Mouse (Mus musculus) limb, embryonic 15.5 days (tissue): ENCODE results near the gene Brd9. TPM values are rescaled to one million over a fixed set of nuclear protein-coding genes. Genes with fewer than 3 reads are reported as not detected.
"Not testable (repeated sequence)": the region's sequence is repeated elsewhere in the genome, so short reads cannot be mapped to it uniquely, and the experiment has no call there.

ENCODE experiments used
- ATAC-seq: fragments of 200-750 bp; cut with Nextera tagmentation; 2 replicates; pipeline ENCODE4 v1.8.0; 2017; ENCODE audit warnings: low read depth, moderate TSS enrichment; ENCODE audit not compliant: insufficient number of reproducible peaks, low FRiP score, low TSS enrichment
- H3K27ac ChIP-seq: fragments of 300-500 bp; sonication (generic); 2 replicates; pipeline ENCODE4 v1.5.1; 2015; ENCODE audit warnings: moderate library complexity, mild to moderate bottlenecking, inconsistent platforms
- H3K27me3 ChIP-seq: fragments of 300-500 bp; sonication (generic); 2 replicates; pipeline ENCODE4 v1.6.1; 2015; ENCODE audit warnings: inconsistent platforms
- H3K36me3 ChIP-seq: fragments of 300-500 bp; sonication (generic); 2 replicates; pipeline ENCODE4 v1.6.1; 2015; ENCODE audit warnings: inconsistent platforms
- H3K4me1 ChIP-seq: fragments of 300-500 bp; sonication (generic); 2 replicates; pipeline ENCODE4 v1.6.1; 2015; ENCODE audit warnings: inconsistent platforms
- H3K4me2 ChIP-seq: fragments of 300-500 bp; sonication (generic); 2 replicates; pipeline ENCODE4 v1.6.1; 2015; ENCODE audit warnings: mild to moderate bottlenecking, inconsistent platforms
- H3K4me3 ChIP-seq: fragments of 300-500 bp; sonication (generic); 2 replicates; pipeline ENCODE4 v1.5.1; 2015; ENCODE audit warnings: mild to moderate bottlenecking, inconsistent platforms
- H3K9ac ChIP-seq: fragments of 300-500 bp; sonication (generic); 2 replicates; pipeline ENCODE4 v1.6.1; 2015; ENCODE audit warnings: inconsistent platforms
- H3K9me3 ChIP-seq: fragments of 300-500 bp; sonication (generic); 2 replicates; pipeline ENCODE4 v1.6.1; 2016; ENCODE audit warnings: inconsistent platforms
- WGBS: fragments of 180-500 bp; shearing (Covaris S2); methylation state at CpG from one replicate; pipeline ENCODE4 v1.1.7; 2015; 5-methylcytosine and 5-hydroxymethylcytosine counted together
- microRNA-seq: library from miRNA; unstranded; fragments of <30 nt; microRNA quantifications from one replicate; pipeline ENCODE4, GENCODE M21; 2016
- polyA plus RNA-seq: library from polyadenylated mRNA; unstranded; fragments of >200 nt; fragmentation: Nextera tagmentation; extraction: Ambion mirVana; gene quantifications from 2 replicates; pipeline ENCODE4 v1.2.1, GENCODE M21; 2015

Gene Brd9
- polyA plus RNA-seq, 1 experiment from 2014 or later, result 50.9 TPM

DNA sequence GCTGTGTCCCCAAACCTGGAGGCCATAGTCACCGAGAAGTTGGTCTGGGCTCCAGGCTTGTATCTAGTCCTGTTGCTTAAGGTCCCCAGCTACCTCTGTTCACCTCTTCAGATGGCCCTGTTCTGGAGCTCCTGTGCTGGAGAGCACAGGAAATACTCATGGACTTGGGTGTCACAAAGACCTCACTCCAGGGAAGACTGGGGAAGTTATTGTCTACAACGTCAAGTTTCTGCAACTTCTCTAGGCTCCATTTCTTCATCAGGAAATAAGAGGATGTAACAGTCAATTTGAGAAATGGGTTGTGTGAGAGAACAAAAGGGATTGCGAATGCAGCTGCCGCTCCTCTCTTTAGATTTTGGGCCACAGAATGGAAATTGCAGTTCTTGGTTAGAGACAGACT lies 58.8 kb downstream of the Brd9 start:
- H3K9me3 ChIP-seq, result no peaks in the 10 kb centered on the region
- no peak for ATAC-seq
- no peak overlapping the region for H3K4me2 ChIP-seq
- H3K36me3 ChIP-seq, result no peaks in the 10 kb centered on the region
- H3K4me1 ChIP-seq, result no peaks in the 10 kb centered on the region
- WGBS, result 88% methylated on average over 4 of the region's 4 CpGs
- H3K27ac ChIP-seq, result no peak overlapping the region
- no peaks in the 10 kb centered on the region for H3K27me3 ChIP-seq
- no peak overlapping the region for H3K4me3 ChIP-seq
- H3K9ac ChIP-seq, result no peak overlapping the region

- H3K27ac ChIP-seq, result no peak overlapping the region
- H3K4me1 ChIP-seq, result no peaks in the 10 kb centered on the region
- no peak overlapping the region for H3K4me3 ChIP-seq
- no peak for ATAC-seq
- H3K27me3 ChIP-seq, result no peaks in the 10 kb centered on the region
- no peak overlapping the region for H3K4me2 ChIP-seq
- no peaks in the 10 kb centered on the region for H3K9me3 ChIP-seq
- no peaks in the 10 kb centered on the region for H3K36me3 ChIP-seq
- no peak overlapping the region for H3K9ac ChIP-seq
These were observed 62.9 kb downstream of the Brd9 start for GRCm38 (mm10) chr13:74000519-74000918.

- Histone ChIP-seq H3K4me3 (no peak overlapping the region), H3K9ac (no peak overlapping the region), H3K9me3 (no peaks in the 10 kb centered on the region), H3K4me1 (no peaks in the 10 kb centered on the region), H3K4me2 (no peak overlapping the region), H3K27ac (no peak overlapping the region), H3K27me3 (no peaks in the 10 kb centered on the region), H3K36me3 (no peaks in the 10 kb centered on the region)
- ATAC-seq, result no peak
- WGBS, result 74% methylated on average over 6 of the region's 6 CpGs
These were observed 63.4 kb downstream of the Brd9 start for GRCm38 (mm10) chr13:74000961-74001360.

- no peak overlapping the region for H3K4me3 ChIP-seq
- H3K36me3 ChIP-seq, result no peaks in the 10 kb centered on the region
- H3K9ac ChIP-seq, result no peak overlapping the region
- H3K4me2 ChIP-seq, result no peak overlapping the region
- H3K27ac ChIP-seq, result no peak overlapping the region
- no peak for ATAC-seq
- no peaks in the 10 kb centered on the region for H3K4me1 ChIP-seq
- H3K9me3 ChIP-seq, result no peaks in the 10 kb centered on the region
- no peaks in the 10 kb centered on the region for H3K27me3 ChIP-seq
- WGBS, result 74% methylated on average over 4 of the region's 4 CpGs
These were observed 63.9 kb downstream of the Brd9 start for GRCm38 (mm10) chr13:74001492-74001891.

DNA sequence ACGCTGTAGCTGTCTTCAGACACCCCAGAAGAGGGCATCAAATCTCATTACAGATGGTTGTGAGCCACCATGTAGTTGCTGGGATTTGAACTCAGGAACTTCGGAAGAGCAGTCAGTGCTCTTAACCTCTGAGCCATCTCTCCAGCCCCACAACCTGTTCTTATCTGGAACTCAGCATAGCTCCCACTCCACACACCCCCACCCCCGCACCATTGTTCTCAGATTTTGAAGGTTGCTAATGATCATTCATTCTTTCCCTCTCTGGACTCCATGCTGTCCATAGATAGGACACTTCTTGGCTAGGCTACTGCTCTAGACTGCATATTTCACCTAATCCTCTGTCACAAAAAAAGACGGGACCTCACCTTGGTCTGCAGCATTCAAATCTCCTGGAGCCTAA lies 69.3 kb downstream of the Brd9 start:
- not testable (repeated sequence) for H3K27ac ChIP-seq, H3K4me3 ChIP-seq, H3K4me2 ChIP-seq, H3K9me3 ChIP-seq, H3K9ac ChIP-seq, ATAC-seq, H3K36me3 ChIP-seq
- Histone ChIP-seq H3K4me1 (peaks cover 23% of the 10 kb centered on the region), H3K27me3 (peaks cover 35% of the 10 kb centered on the region)
- WGBS, result 89% methylated on average over 4 of the region's 4 CpGs

DNA sequence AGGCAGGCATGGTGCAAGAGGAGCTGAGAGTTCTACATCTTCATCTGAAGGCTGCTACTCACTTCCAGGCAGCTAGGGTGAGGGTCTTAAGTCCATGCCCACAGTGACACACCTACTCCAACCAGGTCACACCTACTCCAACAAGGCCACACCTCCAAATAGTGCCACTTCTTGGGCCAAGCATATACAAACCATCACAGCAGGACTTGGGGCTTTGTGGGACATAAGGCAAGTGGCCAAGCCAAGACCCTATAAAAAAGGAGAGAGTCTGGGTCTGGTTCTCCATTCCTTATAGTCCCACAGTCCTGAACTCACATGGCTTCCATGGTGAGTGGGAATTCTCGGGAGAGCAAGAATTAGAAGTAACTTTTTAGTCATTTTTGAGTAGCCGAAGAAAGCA lies 70.6 kb downstream of the Brd9 start:
- WGBS, result 72% methylated on average over 2 of the region's 2 CpGs
- ATAC-seq, H3K27ac ChIP-seq, H3K9me3 ChIP-seq, H3K4me3 ChIP-seq, H3K9ac ChIP-seq, H3K36me3 ChIP-seq: not testable (repeated sequence)
- Histone ChIP-seq H3K4me1 (peaks cover 23% of the 10 kb centered on the region), H3K4me2 (peak overlapping the region; percentile 99; the same call in 1 of the 2 replicates), H3K27me3 (peaks cover 36% of the 10 kb centered on the region)

DNA sequence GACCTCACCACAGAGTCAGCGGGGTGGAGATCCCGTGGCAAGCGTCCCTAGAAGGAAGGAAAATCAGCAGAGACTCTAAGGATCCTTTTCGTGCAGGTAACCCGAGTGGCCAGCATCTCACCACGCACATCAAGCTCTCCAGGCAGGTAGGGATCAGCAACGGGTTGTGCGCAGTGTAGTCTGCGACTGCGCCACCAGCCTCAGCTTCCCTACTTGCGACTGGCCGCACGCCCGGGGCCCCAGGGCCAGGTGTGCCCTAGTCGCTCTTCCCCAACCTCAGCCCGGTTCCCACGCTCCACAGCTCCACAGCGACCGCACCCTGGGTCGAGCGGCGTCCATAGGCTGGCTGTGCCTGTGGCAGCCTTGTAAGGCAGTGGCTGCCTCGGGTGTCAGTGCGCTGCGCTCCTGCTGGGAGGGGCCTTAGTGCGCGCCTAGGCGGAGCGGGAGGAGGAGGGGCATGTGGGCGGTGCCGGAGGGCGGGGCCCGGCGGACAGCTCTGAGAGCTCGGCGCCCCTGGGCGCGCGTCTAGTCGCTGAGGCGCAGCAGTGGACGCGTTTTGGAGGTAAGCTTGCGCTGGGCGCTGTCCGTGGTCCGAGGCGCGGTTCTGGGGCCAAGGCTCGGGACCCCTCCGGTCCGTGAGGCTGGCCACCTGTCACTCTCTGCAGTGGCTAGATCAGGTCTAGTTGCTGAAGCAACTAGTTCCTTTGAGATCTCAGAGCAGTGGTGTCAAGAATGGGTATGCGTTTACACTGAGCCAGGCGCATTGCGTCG lies 71.5 kb downstream of the Brd9 start, which contains the start of gene Tppp:
Tppp (plus strand) TSS at position 460 of the 771 bp plus-strand sequence.
- H3K4me2 ChIP-seq, result peak within 1 kb of the TSS; percentile 99
- no peak within 1 kb of the TSS for H3K27ac ChIP-seq
- ATAC-seq, result peak; percentile 89
- no peaks in the 10 kb centered on the region for H3K36me3 ChIP-seq
- H3K27me3 ChIP-seq, result peaks cover 36% of the 10 kb centered on the region
- under 1% methylated on average over 56 of the region's 56 CpGs for WGBS
- H3K4me3 ChIP-seq, result peak within 1 kb of the TSS; percentile 52
- H3K9me3 ChIP-seq, result no peaks in the 10 kb centered on the region
- H3K4me1 ChIP-seq, result peaks cover 23% of the 10 kb centered on the region
- H3K9ac ChIP-seq, result peak within 1 kb of the TSS; percentile 28; the same call in 1 of the 2 replicates

DNA sequence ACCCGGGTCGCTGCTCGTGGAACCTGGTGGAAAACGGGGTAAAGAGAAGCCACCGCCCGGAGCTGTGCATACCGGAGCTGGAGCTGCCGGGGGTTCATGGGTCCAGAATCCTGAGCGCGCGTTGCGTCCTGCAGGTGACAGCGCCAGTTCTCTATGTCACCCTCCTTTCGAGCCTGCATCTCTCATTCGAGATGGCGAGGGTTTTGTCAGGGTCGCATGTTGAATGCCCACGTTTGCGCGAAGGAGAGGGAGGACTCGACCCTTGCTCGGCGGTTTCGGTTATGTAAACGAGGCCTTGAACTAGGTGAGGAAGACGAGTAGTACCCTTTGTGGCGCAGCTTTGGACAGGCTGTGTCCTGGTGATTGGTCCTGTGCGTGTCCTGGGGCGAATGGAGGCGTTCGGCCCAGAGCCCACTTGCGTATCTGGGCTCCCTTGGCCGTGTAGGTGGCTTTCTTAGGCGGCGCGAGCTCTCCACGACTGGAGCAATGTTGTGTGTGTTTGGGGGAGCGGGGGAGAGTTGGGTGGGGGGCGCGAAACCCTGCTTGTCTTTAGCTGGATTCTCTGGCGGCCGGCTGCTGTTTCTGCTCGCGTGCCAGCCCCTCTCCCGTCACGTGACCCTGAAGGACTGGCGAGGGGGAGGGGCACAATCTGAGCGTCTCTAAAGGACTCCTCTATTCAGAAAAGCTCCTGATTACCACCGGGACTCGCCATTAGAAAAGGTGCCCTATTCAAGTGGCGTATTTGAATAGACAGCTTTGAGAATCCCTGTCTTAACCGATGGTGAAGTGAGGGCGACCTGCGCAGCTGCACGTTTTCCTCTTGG lies 72.4 kb downstream of the Brd9 start:
- H3K4me3 ChIP-seq, result peak overlapping the region; percentile 52
- peak overlapping the region; percentile 28; the same call in 1 of the 2 replicates for H3K9ac ChIP-seq
- ATAC-seq, result 0 out of 2 replicates have a peak, but pooled peaks have one; percentile 1
- 1% methylated on average over 54 of the region's 55 CpGs for WGBS
- peaks cover 36% of the 10 kb centered on the region for H3K27me3 ChIP-seq
- H3K4me1 ChIP-seq, result peaks cover 23% of the 10 kb centered on the region
- no peak overlapping the region for H3K27ac ChIP-seq
- H3K4me2 ChIP-seq, result peak overlapping the region; percentile 99
- no peaks in the 10 kb centered on the region for H3K36me3 ChIP-seq
- H3K9me3 ChIP-seq, result no peaks in the 10 kb centered on the region

Small RNAs within 50 kb of the gene (microRNA-seq; reads per million reads assigned to microRNA genes)
- not detected for gene Gm25197

Other genes with a start within 250 kb of the Brd9 start
- 1.5 and 1.6 TPM in 2 replicates for gene Slc6a19, start 232.9 kb upstream of the Brd9 start, polyA plus RNA-seq
- 12.6 and 14.3 TPM in 2 replicates for gene Slc12a7, start 204.7 kb upstream of the Brd9 start, polyA plus RNA-seq
- gene Nkd2, start 90.2 kb upstream of the Brd9 start, polyA plus RNA-seq, result 44.1 and 46.7 TPM in 2 replicates
- 28.6 and 30.0 TPM in 2 replicates for gene Trip13, start within 50 bp of the Brd9 start, polyA plus RNA-seq
- gene Zdhhc11, start 26.0 kb downstream of the Brd9 start, polyA plus RNA-seq, result not detected in 2 replicates
- 1.8 and 3.3 TPM in 2 replicates for gene Tppp, start 71.6 kb downstream of the Brd9 start, polyA plus RNA-seq
- gene Cep72, start 124.5 kb downstream of the Brd9 start, polyA plus RNA-seq, result 10.7 and 10.9 TPM in 2 replicates
- 0.04 and 0.21 TPM in 2 replicates for gene Slc9a3, start 183.6 kb downstream of the Brd9 start, polyA plus RNA-seq